Mouse (Mus musculus) brain, embryonic 14.5 days (tissue): Measurements from ENCODE around the gene Slc26a9.

ENCODE experiments used
- CTCF ChIP-seq: fragments of 200-500 bp; IDR thresholded peaks from 2 replicates; pipeline ENCODE4 v1.5.1; 2012; ENCODE audit warnings: inconsistent platforms, mild to moderate bottlenecking, moderate library complexity, borderline replicate concordance; ENCODE audit not compliant: insufficient read depth, insufficient read length; ENCODE audit errors: extremely low read depth
- POLR2A ChIP-seq: fragments of 200-500 bp; IDR thresholded peaks from 2 replicates; pipeline ENCODE4 v1.6.1; 2012; ENCODE audit warnings: mild to moderate bottlenecking, inconsistent platforms, borderline replicate concordance; ENCODE audit not compliant: poor library complexity, insufficient read depth, insufficient read length, severe bottlenecking; ENCODE audit errors: extremely low read depth

DNA sequence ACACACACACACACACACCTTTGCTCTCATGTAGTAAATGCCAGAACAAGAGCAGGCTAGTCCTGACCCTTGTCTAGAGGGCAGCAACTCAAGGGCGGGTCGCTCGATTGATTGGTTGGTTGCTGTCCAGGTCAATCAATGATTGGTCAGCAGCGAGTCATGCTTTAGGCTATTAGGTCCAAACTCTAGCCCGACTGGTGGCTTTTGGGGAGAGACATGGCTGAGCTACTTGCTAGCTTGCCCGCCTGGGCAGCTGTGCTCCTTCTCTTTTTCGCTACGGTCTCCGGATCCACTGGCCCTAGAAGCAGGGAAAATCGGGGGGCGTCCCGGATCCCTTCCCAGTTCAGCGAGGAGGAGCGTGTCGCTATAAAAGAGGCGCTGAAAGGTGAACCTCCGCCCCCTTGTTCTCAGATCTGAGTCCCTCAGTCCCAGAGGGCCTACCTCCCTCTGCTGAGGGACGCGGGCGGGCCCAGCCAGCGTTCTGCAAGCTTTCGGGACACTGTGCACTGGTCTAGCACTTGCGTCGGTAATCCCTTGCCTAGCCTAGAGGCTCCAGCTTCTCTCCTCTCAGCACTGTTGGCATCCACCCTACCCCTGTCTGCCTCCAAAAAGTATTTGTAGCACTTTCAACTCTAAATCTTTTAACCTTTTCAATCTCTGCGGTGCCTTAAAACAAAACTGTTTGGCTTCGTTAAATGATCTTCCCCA, 53.5 kb downstream of the Slc26a9 start, which contains the start of gene Pm20d1:
- TF ChIP-seq CTCF = no peak
- TF ChIP-seq POLR2A = no peak
